Mouse (Mus musculus) ES-E14 (cell line): ENCODE measurements around the gene Mael.

Experiments used
- HCFC1 ChIP-seq: IDR thresholded peaks from 2 replicates; pipeline ENCODE4 v1.6.1; 2012; ENCODE audit warnings: low read length, inconsistent platforms, borderline replicate concordance; ENCODE audit not compliant: insufficient read depth
- ZNF384 ChIP-seq: IDR thresholded peaks from 2 replicates; pipeline ENCODE4 v1.6.1; 2012; ENCODE audit warnings: low read depth, low read length, inconsistent platforms

DNA sequence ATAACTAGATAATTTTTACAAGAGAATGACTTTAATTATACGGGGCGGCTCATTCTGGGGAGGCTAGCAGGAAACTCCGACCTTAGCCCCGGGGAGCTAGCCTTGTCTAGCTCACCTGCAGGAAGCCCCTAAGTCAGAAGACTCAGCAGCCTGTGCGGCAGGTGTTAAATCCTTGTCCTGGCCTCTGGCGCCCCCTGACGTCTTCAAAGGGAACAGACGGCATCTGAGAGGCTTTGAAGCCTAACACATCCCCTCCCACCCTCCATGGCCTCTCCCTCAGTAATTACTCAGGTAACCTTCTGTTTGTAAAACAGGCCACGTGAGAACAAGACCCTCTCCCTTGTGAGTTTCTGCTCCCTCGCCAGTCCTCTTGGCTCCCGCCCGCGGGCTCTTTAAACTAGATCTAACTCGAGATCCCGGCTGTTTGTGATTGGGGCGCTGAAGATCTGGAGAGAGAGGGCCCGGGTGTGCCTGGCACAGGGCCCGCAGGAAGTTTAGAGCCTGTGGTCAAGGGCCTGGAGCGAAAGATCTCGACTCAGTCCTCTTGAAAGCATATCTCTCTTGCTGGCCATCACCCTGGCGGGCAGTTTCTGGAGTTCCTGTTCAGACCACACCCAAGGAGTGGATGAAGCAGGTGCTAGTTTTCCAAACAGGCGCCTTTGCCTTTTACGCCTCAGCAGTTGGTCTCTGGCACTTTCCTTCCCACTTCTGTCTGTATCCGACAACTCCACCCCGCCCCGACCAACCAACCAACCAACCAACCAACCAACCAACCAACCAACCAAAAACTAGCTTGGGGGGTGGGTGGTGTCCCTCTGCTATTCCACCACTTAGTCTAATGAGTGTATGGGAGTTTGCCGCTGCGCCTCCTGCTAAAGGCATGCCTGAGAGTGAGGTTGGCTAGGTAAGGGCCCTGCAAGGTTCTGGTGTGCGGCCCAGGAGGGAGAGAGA is 84.1 kb downstream of the Mael start:
- TF ChIP-seq HCFC1 (no peak), ZNF384 (no peak)
